Mouse (Mus musculus): Measurements from ENCODE around the gene Cybc1.
A peak's percentile ranks its signal among the peaks of the same experiment; 100 is the strongest.

Gene Cybc1

DNA sequence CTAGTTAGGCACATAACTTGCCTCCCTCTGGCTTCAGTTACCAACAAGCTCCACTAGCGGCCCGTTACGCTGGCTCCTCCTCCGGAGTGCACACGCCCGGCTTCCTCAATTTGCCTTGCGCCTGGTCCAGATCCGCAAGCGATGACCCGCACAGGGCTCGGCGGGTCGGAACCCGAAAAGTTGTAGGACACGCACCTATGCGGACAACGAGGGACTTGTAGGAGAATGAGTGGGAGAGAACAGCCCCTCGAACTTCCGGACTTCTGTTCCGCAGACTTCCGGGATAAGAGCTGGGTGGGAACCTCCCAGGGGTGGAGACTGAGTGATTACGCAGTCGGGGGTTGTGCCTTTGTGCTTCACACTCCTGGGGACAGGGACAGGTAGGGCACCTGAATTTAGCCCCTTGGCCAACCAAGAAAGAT, at the start of gene Cybc1:
Gene Cybc1, minus strand, starts transcription at position 305 of the 422 bp plus-strand sequence.
- H3K27me3 ChIP-seq (ENCODE audit: control insufficient read depth, insufficient read depth, low read length, poor library complexity, severe bottlenecking): no peaks in the 10 kb centered on the region
- DNase-seq (ENCODE audit: low read depth, low spot score): peak; percentile 93

DNA sequence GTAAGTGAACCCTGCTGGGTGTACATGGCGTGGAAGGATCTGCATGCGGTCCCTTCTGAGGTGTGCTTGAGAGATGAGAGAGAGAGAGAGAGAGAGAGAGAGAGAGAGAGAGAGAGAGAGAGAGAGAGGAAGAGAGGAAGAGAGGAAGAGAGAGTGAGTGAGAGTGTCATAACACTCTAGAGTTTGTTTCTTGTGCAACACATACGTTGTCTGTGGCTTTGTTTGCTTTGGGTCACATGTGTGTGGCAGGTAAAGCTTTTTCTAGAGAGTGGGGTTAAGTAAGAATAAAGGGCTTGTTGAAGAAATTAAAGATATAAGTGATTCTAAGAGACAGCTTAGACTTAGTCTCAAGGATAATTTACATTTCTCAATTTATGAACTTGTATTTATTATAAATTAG, 48.9 kb upstream of the Cybc1 start:
- H3K36me3 ChIP-seq (ENCODE audit: control insufficient read depth, insufficient read depth, low read length, poor library complexity, severe bottlenecking): no peaks in the 10 kb centered on the region
- no peak for DNase-seq (ENCODE audit: low read depth, low spot score)

More for the DNA sequence above, at the start of gene Cybc1:
- peaks cover 9% of the 10 kb centered on the region for H3K36me3 ChIP-seq (ENCODE audit: control insufficient read depth, insufficient read depth, low read length, poor library complexity, severe bottlenecking)

DNA sequence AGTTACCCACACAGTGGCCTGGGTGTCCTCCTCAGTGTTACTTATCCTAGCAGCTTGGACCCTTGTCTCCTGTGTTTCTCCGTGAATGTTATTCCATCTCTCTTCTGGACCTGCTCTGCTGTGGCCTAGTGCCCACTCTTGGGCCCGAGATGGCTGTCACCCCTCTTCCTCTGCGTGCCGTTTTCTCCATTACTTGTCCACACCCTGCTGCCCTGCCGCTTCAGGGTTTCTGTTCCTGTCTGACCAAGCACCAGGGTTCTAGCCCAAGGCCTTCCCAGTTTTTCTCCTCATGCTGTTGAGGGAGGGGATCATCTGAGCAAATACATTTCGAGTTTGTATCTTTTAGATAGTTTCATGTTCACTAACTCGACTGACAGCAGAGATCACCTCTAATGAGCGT, 48.4 kb upstream of the Cybc1 start:
- Histone ChIP-seq H3K36me3 (ENCODE audit: control insufficient read depth, insufficient read depth, low read length, poor library complexity, severe bottlenecking) (no peaks in the 10 kb centered on the region), H3K27me3 (ENCODE audit: control insufficient read depth, insufficient read depth, low read length, poor library complexity, severe bottlenecking) (no peaks in the 10 kb centered on the region)
- DNase-seq (ENCODE audit: low read depth, low spot score): no peak

More for the DNA sequence above, 48.9 kb upstream of the Cybc1 start:
- H3K27me3 ChIP-seq (ENCODE audit: control insufficient read depth, insufficient read depth, low read length, poor library complexity, severe bottlenecking): no peaks in the 10 kb centered on the region

DNA sequence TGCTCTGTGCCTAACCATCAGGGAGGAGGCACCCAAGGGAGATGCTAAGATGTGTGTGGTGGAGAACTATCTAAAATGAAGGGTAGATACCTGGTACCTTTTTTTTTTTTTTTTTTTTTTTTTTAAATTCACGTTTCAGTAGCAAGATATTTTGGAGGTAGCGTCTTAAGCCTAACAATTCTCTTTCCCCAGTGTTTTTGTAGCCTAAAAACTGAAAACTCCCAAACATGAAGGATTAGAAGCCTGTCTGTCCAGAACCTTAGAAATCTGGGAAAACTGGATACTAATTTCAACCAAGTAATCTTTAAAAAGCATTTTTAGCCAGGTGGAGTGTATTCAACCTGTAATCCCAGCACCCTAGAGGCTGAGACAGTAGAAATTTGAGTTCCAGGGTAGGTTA, 32.0 kb upstream of the Cybc1 start:
- Histone ChIP-seq H3K36me3 (ENCODE audit: control insufficient read depth, insufficient read depth, low read length, poor library complexity, severe bottlenecking) (peaks cover 3% of the 10 kb centered on the region; the same call in 1 of the 2 replicates), H3K27me3 (ENCODE audit: control insufficient read depth, insufficient read depth, low read length, poor library complexity, severe bottlenecking) (no peaks in the 10 kb centered on the region)
- DNase-seq (ENCODE audit: low read depth, low spot score): no peak

DNA sequence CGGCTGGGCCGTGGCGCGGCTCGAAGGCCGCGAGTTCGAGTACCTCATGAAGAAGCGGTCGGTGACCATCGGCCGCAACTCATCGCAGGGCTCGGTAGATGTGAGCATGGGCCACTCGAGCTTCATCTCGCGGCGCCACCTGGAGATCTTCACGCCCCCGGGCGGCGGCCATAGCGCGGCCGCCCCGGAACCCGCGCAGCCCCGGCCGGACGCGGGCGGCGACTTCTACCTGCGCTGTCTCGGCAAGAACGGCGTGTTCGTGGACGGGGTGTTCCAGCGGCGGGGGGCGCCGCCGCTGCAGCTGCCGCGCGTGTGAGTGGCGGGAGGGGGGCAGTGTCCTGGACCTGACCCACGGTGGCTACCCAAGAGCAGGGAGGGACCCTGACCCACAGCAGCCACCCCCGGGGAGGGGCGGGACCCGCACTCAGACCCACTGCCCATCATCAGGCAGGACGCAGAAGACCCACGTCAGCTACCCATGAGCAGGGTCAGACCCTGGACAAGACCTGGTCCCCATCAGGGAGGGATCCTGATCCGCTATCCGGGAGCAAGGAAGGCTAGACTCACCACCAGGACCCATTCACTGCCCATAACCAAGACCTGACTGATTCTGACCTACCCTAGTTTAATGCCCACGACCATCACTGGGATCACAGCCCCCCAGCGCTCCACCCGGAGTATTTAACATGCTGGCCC, 31.2 kb upstream of the Cybc1 start:
- peak; percentile 48 for DNase-seq (ENCODE audit: low read depth, low spot score)
- Histone ChIP-seq H3K36me3 (ENCODE audit: control insufficient read depth, insufficient read depth, low read length, poor library complexity, severe bottlenecking) (peaks cover 3% of the 10 kb centered on the region; the same call in 1 of the 2 replicates), H3K27me3 (ENCODE audit: control insufficient read depth, insufficient read depth, low read length, poor library complexity, severe bottlenecking) (no peaks in the 10 kb centered on the region)

DNA sequence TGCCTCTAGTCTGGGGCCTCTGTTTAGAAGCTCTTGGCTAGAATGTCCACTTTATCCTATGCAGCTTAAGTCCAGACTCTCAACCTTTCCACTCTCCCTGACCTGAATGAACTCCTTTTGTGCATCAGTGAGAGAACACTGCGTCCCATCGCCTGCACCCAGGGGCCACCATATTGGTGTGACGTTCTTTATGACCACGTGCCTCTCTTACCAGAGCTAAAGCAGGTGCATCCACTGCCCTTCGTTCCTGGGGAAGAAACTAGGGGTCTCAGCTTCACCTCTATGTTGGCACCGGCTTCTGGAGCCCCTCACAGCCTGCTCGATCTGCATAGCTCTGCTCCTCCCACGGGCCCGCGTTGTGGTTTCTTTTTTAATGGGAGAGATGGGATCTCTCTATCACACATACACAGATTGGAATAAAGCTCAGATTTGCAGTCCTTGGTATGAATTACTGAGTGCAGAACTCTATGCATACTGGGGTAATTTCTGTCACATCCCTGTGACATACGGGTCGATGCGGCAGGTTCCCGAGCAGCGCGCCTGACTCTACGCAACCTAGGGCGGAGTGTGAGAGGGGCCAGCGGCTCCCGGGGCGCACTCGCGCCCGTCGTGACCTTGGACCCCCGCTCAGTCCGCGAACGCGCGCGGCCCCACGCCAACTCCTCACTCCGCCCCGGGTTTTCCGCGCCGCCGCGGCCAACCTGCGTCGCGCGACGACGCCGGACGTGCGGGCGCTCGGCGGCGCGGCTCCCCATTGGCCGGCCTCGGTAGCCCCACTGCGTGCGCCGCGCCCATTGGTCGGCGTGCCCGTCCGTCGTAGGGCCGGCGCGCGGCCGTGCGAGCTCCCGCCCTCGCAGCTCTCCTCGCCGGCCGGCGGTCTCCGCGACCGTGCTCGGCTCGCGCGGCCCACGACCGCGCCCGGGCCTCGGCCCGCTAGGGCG, 30.3 kb upstream of the Cybc1 start, which contains the start of gene Foxk2:
Gene Foxk2, plus strand, starts transcription at position 831 of the 941 bp plus-strand sequence.
- peak; percentile 94 for DNase-seq (ENCODE audit: low read depth, low spot score)
- Histone ChIP-seq H3K36me3 (ENCODE audit: control insufficient read depth, insufficient read depth, low read length, poor library complexity, severe bottlenecking) (peaks cover 3% of the 10 kb centered on the region; the same call in 1 of the 2 replicates), H3K27me3 (ENCODE audit: control insufficient read depth, insufficient read depth, low read length, poor library complexity, severe bottlenecking) (no peaks in the 10 kb centered on the region)

DNA sequence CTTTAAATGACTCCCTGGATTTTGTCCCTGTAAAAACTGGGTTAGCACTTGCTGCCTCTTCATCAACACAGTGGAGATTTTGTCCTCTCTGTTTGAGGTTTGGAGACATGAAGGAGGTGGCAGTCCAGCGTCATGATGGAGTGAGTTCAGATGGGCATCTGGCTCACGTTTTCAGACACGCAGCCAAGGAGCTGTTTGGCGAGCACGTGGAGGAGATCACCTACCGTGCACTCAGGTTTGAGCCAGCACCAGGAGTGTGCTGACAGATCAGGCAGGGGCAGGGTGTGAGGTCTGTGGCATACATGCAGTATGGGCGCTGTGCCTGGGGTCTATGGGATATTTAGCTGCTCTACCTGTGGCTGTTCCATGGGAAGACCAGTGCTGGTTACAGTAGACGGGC, 21.1 kb upstream of the Cybc1 start:
- Histone ChIP-seq H3K27me3 (ENCODE audit: control insufficient read depth, insufficient read depth, low read length, poor library complexity, severe bottlenecking) (no peaks in the 10 kb centered on the region), H3K36me3 (ENCODE audit: control insufficient read depth, insufficient read depth, low read length, poor library complexity, severe bottlenecking) (peaks cover 24% of the 10 kb centered on the region)
- no peak for DNase-seq (ENCODE audit: low read depth, low spot score)

DNA sequence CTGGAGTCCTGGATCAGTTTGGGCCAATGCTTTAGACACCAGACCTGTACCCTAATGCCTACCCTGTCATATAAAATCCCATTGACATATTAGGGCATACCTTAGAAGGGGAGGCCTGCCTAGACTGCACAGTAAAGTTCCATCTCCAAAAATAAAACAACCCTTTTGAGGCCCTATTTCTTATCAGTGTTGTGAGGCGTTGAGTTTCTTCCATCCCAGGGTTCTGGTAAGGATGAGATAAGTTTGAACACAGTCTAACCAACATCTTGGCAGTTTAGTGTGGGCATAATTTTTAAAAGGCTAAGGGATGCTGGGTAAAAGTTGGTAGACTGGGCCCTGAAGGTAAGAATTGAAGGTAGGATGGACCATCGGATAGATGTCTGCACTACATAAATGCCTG, 10.5 kb upstream of the Cybc1 start:
- no peak for DNase-seq (ENCODE audit: low read depth, low spot score)

DNA sequence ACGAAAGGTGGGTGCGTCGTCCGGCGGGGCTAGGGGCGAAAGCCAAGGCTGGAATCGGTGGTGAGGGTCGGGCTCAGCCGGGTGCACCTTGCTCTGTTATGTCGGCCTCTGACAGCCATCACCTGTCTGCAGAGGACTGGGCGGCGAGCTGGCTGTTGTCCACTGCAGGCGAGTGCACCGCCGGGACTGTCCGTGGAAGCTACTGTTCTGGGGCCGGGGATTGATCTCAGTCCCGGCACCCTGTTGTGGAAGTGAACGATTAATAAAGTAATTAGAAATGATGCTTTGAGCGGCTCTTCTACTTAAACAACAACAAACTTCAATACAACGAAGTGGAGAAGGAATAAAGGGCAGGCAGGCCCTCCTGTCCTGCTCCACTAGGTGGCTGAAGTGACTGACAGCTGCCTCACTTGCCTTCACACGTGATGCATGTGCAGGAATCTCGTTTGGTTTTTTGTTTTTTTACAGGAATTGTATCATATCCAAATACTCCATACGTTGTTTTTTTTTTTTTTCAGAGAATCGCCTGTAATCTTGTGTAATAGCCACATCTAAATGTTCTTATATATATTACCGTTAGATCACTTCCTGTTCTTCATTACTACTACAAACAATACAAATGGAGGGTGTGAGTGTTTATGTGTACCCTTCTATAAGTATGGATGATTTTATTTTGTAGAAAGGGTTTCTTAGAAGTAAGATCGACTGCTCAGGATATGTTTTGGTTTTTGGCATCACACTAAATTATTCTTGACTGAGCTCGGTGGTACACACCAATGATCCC, 8.4 kb upstream of the Cybc1 start:
- H3K36me3 ChIP-seq (ENCODE audit: control insufficient read depth, insufficient read depth, low read length, poor library complexity, severe bottlenecking): peaks cover 3% of the 10 kb centered on the region
- no peaks in the 10 kb centered on the region; the same call in 1 of the 2 replicates for H3K27me3 ChIP-seq (ENCODE audit: control insufficient read depth, insufficient read depth, low read length, poor library complexity, severe bottlenecking)
- DNase-seq (ENCODE audit: low read depth, low spot score): peak; percentile 63

More for the DNA sequence above, 10.5 kb upstream of the Cybc1 start:
- H3K27me3 ChIP-seq (ENCODE audit: control insufficient read depth, insufficient read depth, low read length, poor library complexity, severe bottlenecking): no peaks in the 10 kb centered on the region; the same call in 1 of the 2 replicates
- H3K36me3 ChIP-seq (ENCODE audit: control insufficient read depth, insufficient read depth, low read length, poor library complexity, severe bottlenecking): peaks cover 3% of the 10 kb centered on the region

DNA sequence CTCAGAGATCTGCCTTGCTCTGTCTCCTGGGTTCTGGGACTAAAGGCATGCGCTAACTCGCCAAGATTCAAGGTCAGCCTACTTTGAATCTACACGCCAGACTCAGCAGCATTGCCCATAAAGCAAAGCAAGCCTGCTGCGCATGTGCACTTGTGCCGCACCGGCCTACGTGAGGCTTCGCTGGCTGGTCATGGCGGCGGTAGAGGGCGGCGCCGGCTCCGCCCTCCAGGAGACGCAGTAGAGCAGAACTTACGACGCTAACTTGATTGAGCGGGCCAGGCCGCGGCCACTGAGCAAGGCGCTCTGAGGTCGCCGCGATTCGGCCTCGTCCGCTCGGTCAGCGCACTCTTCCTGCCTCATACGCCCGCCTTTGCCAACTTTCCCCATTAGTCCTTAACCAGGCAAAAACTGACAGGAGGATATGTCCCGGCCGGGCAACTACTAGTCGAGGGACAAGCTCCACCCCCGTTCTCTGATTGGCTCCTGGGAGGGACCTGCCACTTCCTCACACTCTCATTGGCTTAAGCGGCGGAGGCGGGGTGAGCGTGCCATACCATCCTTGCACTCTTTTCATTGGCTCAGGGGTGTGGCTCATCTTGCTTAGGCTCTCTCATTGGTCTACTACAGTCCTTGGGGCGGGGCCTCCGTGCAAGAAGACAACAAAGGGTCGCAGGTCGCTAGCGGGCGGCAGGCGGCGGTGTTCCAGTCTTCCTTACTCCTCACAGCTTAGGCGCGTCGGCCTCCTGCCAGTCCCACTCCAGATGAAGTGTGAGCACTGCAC, 7.6 kb upstream of the Cybc1 start, which contains the start of gene Narf:
Gene Narf, plus strand, starts transcription at position 690 of the 781 bp plus-strand sequence.
- Histone ChIP-seq H3K36me3 (ENCODE audit: control insufficient read depth, insufficient read depth, low read length, poor library complexity, severe bottlenecking) (peaks cover 3% of the 10 kb centered on the region), H3K27me3 (ENCODE audit: control insufficient read depth, insufficient read depth, low read length, poor library complexity, severe bottlenecking) (no peaks in the 10 kb centered on the region; the same call in 1 of the 2 replicates)
- peak; percentile 99 for DNase-seq (ENCODE audit: low read depth, low spot score)

DNA sequence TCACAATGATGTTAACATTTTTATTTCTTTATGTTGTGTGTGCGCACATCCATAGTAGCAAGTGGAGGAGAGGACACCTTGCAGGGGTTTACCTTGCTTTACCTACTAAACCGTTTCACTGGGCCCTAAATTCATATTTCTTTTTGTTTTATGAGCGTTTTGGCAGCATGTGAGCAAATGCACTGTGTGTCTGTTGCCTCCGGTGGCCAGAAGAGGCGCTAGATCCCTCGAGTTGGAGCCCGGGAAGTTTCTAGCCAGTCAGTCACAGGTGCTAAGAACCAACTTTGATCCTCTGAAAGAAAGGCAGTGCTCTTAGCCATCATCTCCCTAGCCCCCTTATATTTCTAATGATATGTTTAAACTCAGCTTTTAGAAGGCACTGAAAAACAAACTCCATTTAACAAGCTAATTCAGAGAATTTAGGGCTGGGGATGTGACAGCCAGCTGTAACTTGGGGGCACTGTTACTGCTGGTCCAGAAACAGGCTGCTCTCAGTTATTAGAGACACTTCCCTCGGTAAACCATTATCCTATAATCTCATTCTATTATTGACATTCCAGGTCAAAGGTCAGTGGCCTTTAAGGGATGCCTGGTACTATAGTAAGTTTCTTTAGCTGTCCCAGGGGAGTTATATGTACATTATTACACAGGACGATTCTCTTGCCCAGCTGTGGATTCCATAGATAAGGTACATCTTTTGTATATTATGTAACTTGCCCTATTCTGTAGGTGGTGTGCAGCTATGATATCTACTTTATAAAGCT, 6.5 kb upstream of the Cybc1 start:
- H3K27me3 ChIP-seq (ENCODE audit: control insufficient read depth, insufficient read depth, low read length, poor library complexity, severe bottlenecking): no peaks in the 10 kb centered on the region; the same call in 1 of the 2 replicates
- DNase-seq (ENCODE audit: low read depth, low spot score): peak; percentile 76
- H3K36me3 ChIP-seq (ENCODE audit: control insufficient read depth, insufficient read depth, low read length, poor library complexity, severe bottlenecking): peaks cover 2% of the 10 kb centered on the region

DNA sequence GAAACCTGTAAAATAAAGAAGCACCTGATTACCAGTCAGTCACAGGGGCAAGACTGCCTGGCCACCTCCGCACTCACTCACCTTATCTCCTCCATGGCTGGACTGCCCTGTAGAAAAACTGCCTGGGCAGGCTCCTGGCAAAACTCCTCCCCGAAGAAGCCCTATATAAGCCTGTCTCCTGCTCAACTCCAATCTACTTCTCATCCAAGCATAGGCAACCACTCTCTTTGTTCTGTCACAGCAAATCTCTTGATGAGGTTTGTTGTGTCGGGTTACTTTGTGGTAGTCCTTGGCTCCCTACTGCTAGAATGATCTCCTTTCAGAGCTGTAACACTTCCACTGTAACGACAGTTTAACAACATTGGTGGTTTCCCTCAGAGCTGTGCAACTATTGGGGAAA, 3.6 kb upstream of the Cybc1 start:
- Histone ChIP-seq H3K27me3 (ENCODE audit: control insufficient read depth, insufficient read depth, low read length, poor library complexity, severe bottlenecking) (no peaks in the 10 kb centered on the region), H3K36me3 (ENCODE audit: control insufficient read depth, insufficient read depth, low read length, poor library complexity, severe bottlenecking) (no peaks in the 10 kb centered on the region)
- no peak for DNase-seq (ENCODE audit: low read depth, low spot score)

DNA sequence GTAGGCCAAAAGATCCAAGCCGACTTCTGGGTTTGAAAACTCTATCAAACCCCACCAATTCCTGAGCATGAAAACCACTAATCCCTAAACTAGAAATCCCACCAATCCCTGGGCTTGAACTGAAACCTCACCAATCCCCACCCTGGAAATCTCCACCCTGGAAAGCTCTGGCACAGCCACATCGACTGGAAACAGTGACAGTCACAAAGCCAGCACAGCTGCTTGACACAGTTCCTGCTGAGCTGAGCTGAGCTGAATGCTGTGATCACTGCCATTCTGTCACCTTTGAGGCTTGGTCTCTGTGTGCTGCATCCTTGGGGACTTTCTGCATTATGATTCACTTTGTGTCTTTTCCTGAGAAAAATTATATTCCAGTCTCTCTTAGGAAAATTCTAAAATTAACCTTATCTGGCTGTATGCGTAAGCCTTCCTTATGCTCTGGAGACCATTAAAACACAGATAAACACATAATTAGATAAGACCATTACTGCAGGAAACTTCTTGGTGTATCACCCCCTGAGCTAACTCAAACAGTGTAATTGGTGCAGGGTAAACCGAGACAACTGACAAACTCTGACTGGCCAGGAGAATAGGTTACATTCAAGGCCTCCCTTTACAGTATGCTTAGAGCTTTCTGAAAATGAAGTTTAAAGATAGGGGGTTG, 2.6 kb upstream of the Cybc1 start:
- peaks cover 5% of the 10 kb centered on the region; the same call in 1 of the 2 replicates for H3K36me3 ChIP-seq (ENCODE audit: control insufficient read depth, insufficient read depth, low read length, poor library complexity, severe bottlenecking)
- DNase-seq (ENCODE audit: low read depth, low spot score): no peak
- no peaks in the 10 kb centered on the region for H3K27me3 ChIP-seq (ENCODE audit: control insufficient read depth, insufficient read depth, low read length, poor library complexity, severe bottlenecking)
